Mouse (Mus musculus) liver, embryonic 11.5 days (tissue): Measurements from ENCODE around the gene Gm10762. TPM values are rescaled to one million over a fixed set of nuclear protein-coding genes. Genes with fewer than 3 reads are reported as not detected.
"Not testable (repeated sequence)": the region's sequence is repeated elsewhere in the genome, so short reads cannot be mapped to it uniquely, and the experiment has no call there.

Experiments
- ATAC-seq: fragments of 200-750 bp; cut with Nextera tagmentation; replicated peaks from 2 replicates; pipeline ENCODE4 v1.8.0; 2017; ENCODE audit warnings: moderate number of reproducible peaks, mild to moderate bottlenecking, moderate TSS enrichment, moderate library complexity; ENCODE audit not compliant: low FRiP score
- DNase-seq: peaks from one replicate; pipeline ENCODE4 v3.0.0-alpha.2; 2017; ENCODE audit warnings: low spot score
- H3K27ac ChIP-seq: fragments of 300-500 bp; sonication (generic); 2 replicates; pipeline ENCODE4 v1.5.1; 2014; ENCODE audit warnings: mild to moderate bottlenecking, low read depth, low read length, control low read depth
- H3K27me3 ChIP-seq: fragments of 300-500 bp; sonication (generic); replicated peaks from 2 replicates; pipeline ENCODE4 v1.6.1; 2014; ENCODE audit warnings: low read length, mixed read lengths; ENCODE audit not compliant: control insufficient read depth, insufficient read depth
- H3K36me3 ChIP-seq: fragments of 300-500 bp; sonication (generic); 2 replicates; pipeline ENCODE4 v1.6.1; 2014; ENCODE audit warnings: mild to moderate bottlenecking, low read length, moderate library complexity, mixed read lengths; ENCODE audit not compliant: control insufficient read depth, insufficient read depth
- H3K4me1 ChIP-seq: fragments of 300-500 bp; sonication (generic); replicated peaks from 2 replicates; pipeline ENCODE4 v1.6.1; 2014; ENCODE audit warnings: low read length, mixed read lengths; ENCODE audit not compliant: control insufficient read depth, insufficient read depth
- H3K4me2 ChIP-seq: fragments of 300-500 bp; sonication (generic); 2 replicates; pipeline ENCODE4 v1.6.1; 2014; ENCODE audit warnings: mild to moderate bottlenecking, control low read depth, moderate library complexity
- H3K4me3 ChIP-seq: fragments of 300-500 bp; sonication (generic); 2 replicates; pipeline ENCODE4 v1.5.1; 2014; ENCODE audit warnings: low read depth, low read length, control low read depth
- H3K9ac ChIP-seq: fragments of 300-500 bp; sonication (generic); 2 replicates; pipeline ENCODE4 v1.6.1; 2014; ENCODE audit warnings: low read depth, low read length, control low read depth
- H3K9me3 ChIP-seq: fragments of 300-500 bp; sonication (generic); 2 replicates; pipeline ENCODE4 v1.6.1; 2016; ENCODE audit warnings: low read length, inconsistent platforms, mixed read lengths; ENCODE audit not compliant: control insufficient read depth
- WGBS: fragments of 180-500 bp; shearing (Covaris S2); extraction: QIAGEN DNeasy Blood & Tissue Kit; methylation state at CpG from one replicate; pipeline ENCODE4 v1.1.7; 2014; 5-methylcytosine and 5-hydroxymethylcytosine counted together
- polyA plus RNA-seq: library from polyadenylated mRNA; unstranded; fragments of >200 nt; fragmentation: Nextera tagmentation; extraction: Ambion mirVana; gene quantifications from 2 replicates; pipeline ENCODE4 v1.2.1, GENCODE M21; 2014

Gm10762 gene
- polyA plus RNA-seq: 7.5 and 8.7 TPM in 2 replicates

- Histone ChIP-seq H3K36me3 (no peaks in the 10 kb centered on the region), H3K27ac (peak within 1 kb of the TSS; percentile 97), H3K4me1 (peaks cover 5% of the 10 kb centered on the region; the same call in 1 of the 2 replicates), H3K27me3 (no peaks in the 10 kb centered on the region), H3K9ac (peak within 1 kb of the TSS; percentile 96), H3K4me2 (peak within 1 kb of the TSS; percentile 65), H3K4me3 (peak within 1 kb of the TSS; percentile 76), H3K9me3 (no peaks in the 10 kb centered on the region)
- under 1% methylated on average over 75 of the region's 80 CpGs for WGBS
- peak; percentile 78 for ATAC-seq
- peak; percentile 85 for DNase-seq
Measured at GRCm38 (mm10) chr2:128967661-128968441, at the start of gene Gm10762. Gene Gm10762 (minus strand): TSS chr2:128967725.

GRCm38 (mm10) chr2:129008867-129009266, 41.3 kb upstream of the Gm10762 start:
- H3K27me3 ChIP-seq, H3K36me3 ChIP-seq, H3K9ac ChIP-seq, DNase-seq, H3K4me1 ChIP-seq, H3K27ac ChIP-seq, ATAC-seq, H3K4me3 ChIP-seq, H3K4me2 ChIP-seq, H3K9me3 ChIP-seq: not testable (repeated sequence)
- WGBS: 52% methylated on average over 2 of the region's 2 CpGs

DNA sequence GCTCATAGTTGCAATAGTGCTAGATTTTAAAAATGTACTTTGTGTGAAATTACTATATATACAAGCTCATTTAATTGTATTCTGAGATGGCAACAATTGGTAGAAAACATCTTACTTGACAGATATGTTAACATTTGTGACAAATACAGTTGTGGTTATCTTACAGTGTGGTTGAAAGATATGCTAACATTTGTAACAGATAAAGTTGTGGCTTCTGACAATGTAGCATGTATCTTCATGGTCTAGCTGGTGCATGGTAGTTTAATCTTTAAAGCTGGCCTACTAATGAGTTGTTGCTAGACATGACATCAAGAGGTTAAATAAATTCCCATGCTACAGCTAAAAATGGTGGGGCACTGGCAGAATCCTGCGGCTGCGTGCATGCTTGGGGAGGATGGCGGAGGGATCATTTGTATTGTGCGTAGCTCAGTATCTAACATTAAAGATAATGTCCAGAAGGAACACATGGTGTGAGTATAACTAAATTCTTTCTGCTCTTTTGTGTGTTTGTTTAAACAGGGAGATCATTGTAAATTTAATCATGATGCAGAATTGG, 38.7 kb upstream of the Gm10762 start:
- Histone ChIP-seq H3K4me2 (no peak overlapping the region), H3K36me3 (no peaks in the 10 kb centered on the region), H3K4me1 (no peaks in the 10 kb centered on the region), H3K9me3 (no peaks in the 10 kb centered on the region), H3K27ac (no peak overlapping the region), H3K9ac (no peak overlapping the region), H3K4me3 (no peak overlapping the region), H3K27me3 (no peaks in the 10 kb centered on the region)
- peak; percentile 87 for ATAC-seq
- DNase-seq: no peak
- 54% methylated on average over 4 of the region's 4 CpGs for WGBS

DNA sequence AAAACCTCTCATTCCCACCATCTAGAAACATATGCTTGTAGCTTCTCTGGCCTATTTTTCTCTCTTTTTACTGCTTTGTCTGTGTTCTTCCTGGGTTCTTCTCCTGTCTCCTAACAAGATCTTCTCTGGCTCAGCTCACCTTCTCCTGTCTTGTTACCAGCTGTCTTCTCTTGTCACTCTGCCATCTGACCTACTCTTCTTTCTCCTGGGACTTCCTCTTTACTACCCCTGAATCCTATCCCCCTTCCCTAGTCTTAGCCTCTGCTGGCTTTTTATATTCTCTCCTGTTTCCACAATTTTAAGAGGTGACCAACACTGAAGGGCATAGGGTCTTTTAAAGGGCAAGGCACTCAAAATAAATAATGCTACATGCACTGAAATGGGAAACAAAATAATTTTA, 37.3 kb upstream of the Gm10762 start:
- no peak overlapping the region for H3K4me3 ChIP-seq
- H3K36me3 ChIP-seq: no peaks in the 10 kb centered on the region
- no peaks in the 10 kb centered on the region for H3K27me3 ChIP-seq
- no peaks in the 10 kb centered on the region for H3K4me1 ChIP-seq
- no peak overlapping the region for H3K27ac ChIP-seq
- no peak overlapping the region for H3K4me2 ChIP-seq
- DNase-seq (no peak), ATAC-seq (no peak)
- H3K9ac ChIP-seq: no peak overlapping the region
- no peaks in the 10 kb centered on the region for H3K9me3 ChIP-seq

GRCm38 (mm10) chr2:128984746-128985145, 17.2 kb upstream of the Gm10762 start:
- ATAC-seq (no peak), DNase-seq (no peak)
- Histone ChIP-seq H3K27ac (no peak overlapping the region), H3K27me3 (no peaks in the 10 kb centered on the region), H3K9ac (no peak overlapping the region), H3K4me3 (no peak overlapping the region), H3K4me1 (no peaks in the 10 kb centered on the region), H3K4me2 (no peak overlapping the region), H3K36me3 (no peaks in the 10 kb centered on the region), H3K9me3 (no peaks in the 10 kb centered on the region)
- 75% methylated on average over 3 of the region's 3 CpGs for WGBS

DNA sequence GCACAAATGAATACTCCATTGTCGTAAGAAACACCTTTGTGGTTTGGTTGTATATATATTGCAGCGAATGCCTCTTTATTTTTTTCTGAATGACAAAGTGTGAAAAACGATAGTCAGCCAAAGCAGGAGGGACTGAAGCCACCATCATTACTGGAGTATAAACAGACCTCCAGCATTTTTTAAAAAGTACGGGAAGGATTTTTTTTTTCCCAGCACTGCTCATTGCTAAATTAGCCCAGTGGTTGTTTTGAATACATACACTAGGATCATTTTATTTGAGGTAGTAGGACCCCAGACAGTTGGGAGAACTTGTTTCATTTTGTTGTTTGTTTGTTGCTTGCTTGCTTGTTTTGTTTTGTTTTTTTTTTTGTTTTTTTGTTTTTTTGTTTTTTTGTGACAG, 8.0 kb upstream of the Gm10762 start:
- Histone ChIP-seq H3K36me3 (no peaks in the 10 kb centered on the region), H3K4me2 (no peak overlapping the region), H3K4me1 (no peaks in the 10 kb centered on the region), H3K4me3 (no peak overlapping the region), H3K9ac (no peak overlapping the region), H3K9me3 (no peaks in the 10 kb centered on the region), H3K27me3 (no peaks in the 10 kb centered on the region), H3K27ac (no peak overlapping the region)
- ATAC-seq (no peak), DNase-seq (no peak)
- 72% methylated on average over 4 of the region's 4 CpGs for WGBS

- Histone ChIP-seq H3K27me3 (no peaks in the 10 kb centered on the region), H3K9me3 (no peaks in the 10 kb centered on the region), H3K4me2 (no peak overlapping the region), H3K4me1 (no peaks in the 10 kb centered on the region), H3K4me3 (no peak overlapping the region), H3K36me3 (no peaks in the 10 kb centered on the region), H3K9ac (no peak overlapping the region), H3K27ac (no peak overlapping the region)
- no peak for ATAC-seq
- DNase-seq: no peak
Measured at GRCm38 (mm10) chr2:128972301-128972700, 4.8 kb upstream of the Gm10762 start.

DNA sequence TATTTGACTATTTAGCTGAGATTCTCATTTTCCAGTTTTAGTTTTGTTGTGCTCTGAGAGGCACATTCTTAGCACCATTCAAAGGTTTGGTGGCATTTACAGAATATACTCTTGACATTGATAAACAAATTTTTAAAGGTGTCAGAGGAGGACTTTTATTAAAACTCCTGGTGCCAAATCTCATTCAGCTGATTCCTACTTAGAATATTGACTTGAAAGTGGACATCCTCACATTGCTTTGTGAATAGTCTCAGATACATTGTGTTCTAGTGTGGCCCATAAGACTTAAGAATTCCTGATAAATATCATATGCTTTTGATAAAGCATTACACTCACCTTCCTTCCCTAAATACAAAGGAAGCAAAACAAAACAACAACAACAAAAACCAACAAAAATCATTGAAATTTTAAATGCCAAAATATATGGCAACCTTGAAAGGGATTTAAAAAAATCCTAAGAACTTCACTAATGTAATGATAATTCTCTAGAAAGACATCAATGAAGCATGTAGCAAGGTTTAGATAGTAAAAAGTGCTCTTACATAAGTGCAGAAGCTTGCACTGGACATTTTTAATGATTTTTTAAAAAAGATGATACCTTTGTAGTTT, 1.1 kb upstream of the Gm10762 start:
- peak overlapping the region; percentile 65 for H3K4me2 ChIP-seq
- H3K9ac ChIP-seq: peak overlapping the region; percentile 96
- DNase-seq: no peak
- H3K9me3 ChIP-seq: no peaks in the 10 kb centered on the region
- peak overlapping the region; percentile 76 for H3K4me3 ChIP-seq
- H3K27me3 ChIP-seq: no peaks in the 10 kb centered on the region
- no peak for ATAC-seq
- no peaks in the 10 kb centered on the region for H3K36me3 ChIP-seq
- H3K27ac ChIP-seq: peak overlapping the region; percentile 97
- peaks cover 5% of the 10 kb centered on the region; the same call in 1 of the 2 replicates for H3K4me1 ChIP-seq
